Mouse (Mus musculus) lung, adult 2 months (tissue): Measurements from ENCODE around the gene Olfr642. TPM values are rescaled to one million over a fixed set of nuclear protein-coding genes. Genes with fewer than 3 reads are reported as not detected.

Experiments
- DNase-seq: peaks from one replicate; pipeline ENCODE4 v3.0.0; 2022
- H3K4me1 ChIP-seq: fragments of 200-500 bp; 2 replicates; pipeline ENCODE4 v1.6.1; 2011; ENCODE audit warnings: low read length; ENCODE audit not compliant: control insufficient read depth, insufficient read depth
- H3K4me3 ChIP-seq: fragments of 200-500 bp; replicated peaks from 2 replicates; pipeline ENCODE3; 2011; ENCODE audit warnings: low read depth, mild to moderate bottlenecking, control low read depth, low read length; ENCODE audit errors: extremely low read depth
- CTCF ChIP-seq: fragments of 200-500 bp; IDR thresholded peaks from 2 replicates; pipeline ENCODE4 v1.5.1; 2011; ENCODE audit warnings: mild to moderate bottlenecking, low read length, control low read depth; ENCODE audit not compliant: insufficient read depth
- POLR2A ChIP-seq: fragments of 200-500 bp; IDR thresholded peaks from 2 replicates; pipeline ENCODE4 v1.6.1; 2011; ENCODE audit warnings: low read depth, mild to moderate bottlenecking, control low read depth, low read length, borderline replicate concordance; ENCODE audit errors: extremely low read depth
- WGBS: fragments of 180-500 bp; shearing (Covaris S2); methylation state at CpG from one replicate; pipeline ENCODE4 v1.1.7; 2018; 5-methylcytosine and 5-hydroxymethylcytosine counted together
- polyA plus RNA-seq: library from polyadenylated mRNA; depleted of rRNA; stranded (reverse); fragments of >200 nt; gene quantifications from 2 replicates; pipeline ENCODE4 v1.2.3, GENCODE M21; 2012; rRNA removed

The Olfr642 gene
- polyA plus RNA-seq = not detected in 2 replicates

- Histone ChIP-seq H3K4me1 (no peaks in the 10 kb centered on the region), H3K4me3 (no peak within 1 kb of the TSS)
- TF ChIP-seq POLR2A (no peak), CTCF (no peak)
- WGBS = 55% methylated on average over 1 of the region's 1 CpGs
- DNase-seq = no peak
Observed at GRCm38 (mm10) chr7:104052566-104052965, at the start of gene Olfr642. Gene Olfr642 (minus strand): TSS chr7:104052666.

GRCm38 (mm10) chr7:104085365-104085764 is 32.9 kb upstream of the Olfr642 start, which contains the start of gene Olfr645:
Gene Olfr645 (minus strand): TSS chr7:104085465.
- no peaks in the 10 kb centered on the region for H3K4me1 ChIP-seq
- 73% methylated on average over 1 of the region's 1 CpGs for WGBS
- TF ChIP-seq CTCF (no peak), POLR2A (no peak)
- no peak within 1 kb of the TSS for H3K4me3 ChIP-seq
- no peak for DNase-seq

DNA sequence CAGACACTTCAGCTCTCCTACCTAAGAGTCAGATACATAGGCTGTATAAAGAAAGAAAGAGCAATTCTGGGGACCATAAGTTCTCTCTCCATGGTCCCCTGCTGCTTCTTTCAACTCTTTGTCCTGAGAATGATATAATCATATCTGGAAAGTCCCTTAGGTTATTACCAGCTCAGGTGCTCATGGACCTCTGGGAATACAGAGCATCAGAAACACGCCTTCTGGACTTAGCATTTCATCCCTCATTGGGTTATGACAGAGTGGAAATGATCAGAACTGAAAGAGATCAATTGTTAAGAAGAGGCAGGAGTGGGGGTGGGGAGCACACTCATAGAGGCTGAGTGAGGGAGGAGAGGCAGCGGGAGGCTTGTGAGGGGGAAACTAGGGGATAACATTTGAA is 19.3 kb upstream of the Olfr642 start, which contains the start of gene Olfr644:
TSS of gene Olfr644 (minus strand) at position 101 of the 400 bp plus-strand sequence.
- WGBS = 52% methylated on average over 2 of the region's 2 CpGs
- H3K4me3 ChIP-seq = no peak within 1 kb of the TSS
- H3K4me1 ChIP-seq = no peaks in the 10 kb centered on the region
- DNase-seq = no peak
- no peak for TF ChIP-seq CTCF
- TF ChIP-seq POLR2A = no peak

DNA sequence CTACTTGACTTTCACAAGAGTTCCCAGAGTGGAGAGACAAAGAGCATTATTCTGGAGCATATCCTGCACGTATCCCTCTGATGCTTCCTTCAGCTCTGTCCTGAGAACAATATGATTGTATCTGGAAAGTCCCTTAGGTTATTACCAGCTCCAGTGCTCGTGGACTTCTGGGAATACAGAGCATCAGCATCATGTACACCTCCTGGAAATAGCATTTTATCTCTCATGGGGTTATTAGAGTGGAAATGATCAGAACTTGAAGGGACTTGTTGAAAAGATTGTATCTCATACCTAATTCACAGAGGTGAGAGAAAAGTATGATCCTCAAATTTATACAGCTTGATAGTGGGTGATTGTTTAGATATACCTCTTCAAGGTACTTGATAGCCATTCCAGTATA is 8.9 kb upstream of the Olfr642 start, which contains the start of gene 4930516K23Rik:
TSS of gene 4930516K23Rik (minus strand) at position 101 of the 400 bp plus-strand sequence.
- H3K4me1 ChIP-seq = no peaks in the 10 kb centered on the region
- TF ChIP-seq CTCF = no peak
- TF ChIP-seq POLR2A = no peak
- WGBS = 43% methylated on average over 2 of the region's 2 CpGs
- H3K4me3 ChIP-seq = no peak within 1 kb of the TSS
- DNase-seq = no peak

- no peaks in the 10 kb centered on the region for H3K4me1 ChIP-seq
- TF ChIP-seq POLR2A (no peak), CTCF (no peak)
- DNase-seq = no peak
- 84% methylated on average over 1 of the region's 1 CpGs for WGBS
- no peak overlapping the region for H3K4me3 ChIP-seq
Observed at GRCm38 (mm10) chr7:104059215-104059614, 6.7 kb upstream of the Olfr642 start.

- no peak for DNase-seq
- TF ChIP-seq CTCF (no peak), POLR2A (no peak)
- Histone ChIP-seq H3K4me3 (no peak overlapping the region), H3K4me1 (no peaks in the 10 kb centered on the region)
- 74% methylated on average over 4 of the region's 4 CpGs for WGBS
Observed at GRCm38 (mm10) chr7:104050745-104051144, 1.7 kb downstream of the Olfr642 start.

DNA sequence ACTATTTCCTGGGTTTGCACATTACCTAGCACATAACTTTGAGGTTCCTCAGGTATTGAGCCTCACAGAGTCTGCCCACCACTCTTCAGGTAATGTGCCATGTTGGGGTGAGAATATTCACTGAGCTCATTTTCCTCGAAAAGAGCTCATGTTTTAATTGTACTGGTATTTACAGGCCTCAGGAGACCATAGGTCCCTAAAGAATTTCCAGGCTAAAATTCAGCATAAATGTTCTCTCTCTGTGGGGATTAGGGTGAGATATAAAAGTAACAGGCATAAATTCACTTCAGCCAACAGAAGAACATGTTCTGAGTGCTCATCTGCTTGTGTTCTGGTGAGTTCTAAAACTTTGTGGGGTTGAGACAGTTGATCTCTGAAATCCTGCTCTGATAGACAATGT is 17.3 kb downstream of the Olfr642 start, which contains the start of gene Olfr641:
TSS of gene Olfr641 (plus strand) at position 301 of the 400 bp plus-strand sequence.
- no peak for DNase-seq
- Histone ChIP-seq H3K4me1 (no peaks in the 10 kb centered on the region), H3K4me3 (no peak within 1 kb of the TSS)
- WGBS = 55% methylated on average over 1 of the region's 1 CpGs
- TF ChIP-seq POLR2A = no peak
- TF ChIP-seq CTCF = no peak

DNA sequence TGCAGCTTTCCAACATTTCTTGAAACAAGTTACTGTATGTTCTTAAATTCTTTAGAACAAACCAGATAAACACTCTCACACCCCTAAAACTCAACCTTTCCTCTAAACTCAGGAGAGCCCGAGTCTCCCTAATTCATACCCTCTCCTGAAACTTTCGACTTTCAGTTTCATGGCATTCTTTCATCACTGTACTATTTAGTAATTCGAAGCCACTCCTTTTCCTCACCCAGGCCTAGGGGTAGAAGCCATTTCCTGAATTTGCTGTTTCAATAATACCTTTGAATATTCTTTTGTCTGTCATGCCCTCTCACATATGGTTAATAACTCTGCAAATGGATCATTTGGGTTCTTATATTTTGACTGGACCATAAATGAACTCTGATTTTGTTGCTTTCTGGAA is 25.5 kb downstream of the Olfr642 start:
- no peak for TF ChIP-seq CTCF
- no peak for TF ChIP-seq POLR2A

DNA sequence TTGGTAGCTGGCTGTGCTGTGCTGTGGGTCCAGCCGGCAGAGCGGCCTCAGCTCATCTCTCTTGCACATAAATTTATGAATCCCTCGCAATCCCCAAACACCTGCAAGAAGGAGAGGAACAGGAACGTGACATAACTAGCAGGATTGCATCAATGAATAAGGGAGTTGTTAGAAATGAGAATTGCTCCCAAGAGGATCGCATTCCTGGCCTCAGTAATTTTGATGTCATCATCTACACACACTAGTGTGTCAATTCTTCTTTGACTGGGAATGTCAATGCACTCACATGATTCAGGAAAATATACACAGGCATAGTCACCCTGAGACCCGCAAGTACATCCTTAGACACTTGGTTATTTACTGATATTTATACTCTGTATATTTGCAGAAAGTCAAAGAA is 27.0 kb downstream of the Olfr642 start, which contains the start of gene Olfr640:
TSS of gene Olfr640 (minus strand) at position 101 of the 400 bp plus-strand sequence.
- WGBS = 74% methylated on average over 6 of the region's 6 CpGs
- Histone ChIP-seq H3K4me1 (no peaks in the 10 kb centered on the region), H3K4me3 (no peak within 1 kb of the TSS)
- DNase-seq = no peak
- no peak for TF ChIP-seq CTCF
- TF ChIP-seq POLR2A = no peak

More for the DNA sequence above, 25.5 kb downstream of the Olfr642 start:
- H3K4me3 ChIP-seq = no peak overlapping the region
- no peaks in the 10 kb centered on the region for H3K4me1 ChIP-seq
- WGBS = 69% methylated on average over 3 of the region's 3 CpGs
- no peak for DNase-seq

- TF ChIP-seq POLR2A (no peak), CTCF (no peak)
- DNase-seq = no peak
- 79% methylated on average over 6 of the region's 6 CpGs for WGBS
Observed at GRCm38 (mm10) chr7:104021651-104022050, 30.8 kb downstream of the Olfr642 start.

DNA sequence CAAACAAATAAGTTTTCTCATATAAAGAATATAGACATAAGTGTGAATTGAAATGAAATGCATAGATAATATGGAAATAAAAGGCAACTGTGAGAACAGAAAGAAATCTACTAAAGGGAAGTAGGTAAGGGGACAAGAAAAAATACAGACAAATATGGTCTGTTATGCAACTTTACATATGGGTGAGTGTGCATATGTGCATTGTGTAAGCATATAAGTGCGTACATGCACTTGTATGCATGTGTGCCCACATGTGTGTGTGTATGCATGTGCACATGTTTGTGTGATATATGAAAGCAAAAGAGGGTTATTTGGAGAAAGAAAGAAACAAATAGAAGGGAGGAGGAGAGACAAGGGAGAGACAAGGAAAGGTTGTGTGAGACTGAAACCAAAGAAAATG is 33.5 kb downstream of the Olfr642 start:
- 68% methylated on average over 1 of the region's 1 CpGs for WGBS
- TF ChIP-seq POLR2A (no peak), CTCF (no peak)
- H3K4me3 ChIP-seq = no peak overlapping the region
- H3K4me1 ChIP-seq = no peaks in the 10 kb centered on the region
- DNase-seq = no peak

More at GRCm38 (mm10) chr7:104021651-104022050, 30.8 kb downstream of the Olfr642 start:
- Histone ChIP-seq H3K4me1 (no peaks in the 10 kb centered on the region), H3K4me3 (no peak overlapping the region)

DNA sequence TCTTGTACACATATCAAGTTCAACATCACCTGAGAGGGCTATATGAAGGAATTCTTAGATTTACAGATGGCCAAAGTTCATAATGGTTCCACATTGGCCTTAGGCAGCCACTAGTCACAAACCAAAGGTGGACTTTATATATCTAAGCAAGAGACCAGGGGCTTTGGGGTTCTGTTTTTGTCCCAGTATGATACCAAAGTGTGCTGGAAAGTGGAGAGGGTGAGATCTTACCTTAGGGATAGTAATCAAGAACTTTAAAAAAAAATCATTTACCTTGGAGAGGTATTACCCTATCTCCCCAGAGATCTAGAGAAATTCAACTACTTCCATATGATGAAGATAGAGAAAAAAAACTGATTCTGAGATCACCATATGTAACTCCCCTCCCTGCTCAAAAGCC is 35.3 kb downstream of the Olfr642 start, which contains the start of gene Olfr639:
TSS of gene Olfr639 (minus strand) at position 101 of the 400 bp plus-strand sequence.
- TF ChIP-seq CTCF = no peak
- no peak for TF ChIP-seq POLR2A
- DNase-seq = no peak
- no peak within 1 kb of the TSS for H3K4me3 ChIP-seq

More for the DNA sequence above, 35.3 kb downstream of the Olfr642 start, which contains the start of gene Olfr639:
- no peaks in the 10 kb centered on the region for H3K4me1 ChIP-seq
